8 mouse cellular contexts compared by ENCODE assay signal in the genomic region with DNA sequence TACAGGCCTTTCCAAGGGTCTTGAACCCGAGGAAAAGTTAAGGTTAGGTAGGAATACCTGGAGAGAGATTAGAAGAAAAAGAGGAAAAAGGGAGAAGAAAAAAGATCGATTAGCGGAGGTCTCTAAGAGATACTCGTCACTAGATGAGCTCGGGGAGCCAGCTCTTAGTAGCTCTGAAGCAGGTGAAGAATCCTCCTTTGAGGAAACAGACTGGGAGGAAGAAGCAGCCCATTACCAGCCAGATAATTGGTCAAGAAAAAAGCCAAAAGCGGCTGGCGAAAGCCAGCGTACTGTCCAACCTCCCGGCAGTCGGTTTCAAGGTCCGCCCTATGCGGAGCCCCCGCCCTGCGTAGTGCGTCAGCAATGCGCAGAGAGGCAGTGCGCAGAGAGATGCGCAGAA.
A peak's percentile ranks its signal among the peaks of the same experiment; 100 is the strongest.
DNase-seq lines count a peak whose midpoint lies in the region.
"Not testable (repeated sequence)": the region's sequence is repeated elsewhere in the genome, so short reads cannot be mapped to it uniquely, and the experiment has no call there.

No protein-coding gene starts in this region.

- peak; percentile 7 for DNase-seq in adrenal gland, adult 8-10 months
- peak; percentile 4 to 27 for DNase-seq in cerebellum, postnatal 10 days
- peak; percentile 7 to 27 for DNase-seq in heart, adult 18-20 months
- peak; percentile 5 for DNase-seq in kidney, adult 9 months
- peak; percentile 7 to 14 for DNase-seq in left cerebral cortex, postnatal 10 days (ENCODE audit: extremely low spot score in 1 of 2, low spot score in 2 of 2)
- DNase-seq in ovary, postnatal 36 days (ENCODE audit: low spot score): peak; percentile 16
- DNase-seq in testis, postnatal 14 days (ENCODE audit: low spot score): peak; percentile 22
- DNase-seq in urinary bladder, postnatal 4 days (ENCODE audit: low spot score in 2 of 2): peak; percentile 27 to 71

- intact Hi-C loops in left cerebral cortex, postnatal 10 days (cut with DNase I): not testable (repeated sequence)

Comparison
In these comparisons a context has a peak if more than half of its experiments do, and no peak if none do; other contexts are left out.
1. Peak in every context shown above with its lines: DNase-seq.